In the genomic region with DNA sequence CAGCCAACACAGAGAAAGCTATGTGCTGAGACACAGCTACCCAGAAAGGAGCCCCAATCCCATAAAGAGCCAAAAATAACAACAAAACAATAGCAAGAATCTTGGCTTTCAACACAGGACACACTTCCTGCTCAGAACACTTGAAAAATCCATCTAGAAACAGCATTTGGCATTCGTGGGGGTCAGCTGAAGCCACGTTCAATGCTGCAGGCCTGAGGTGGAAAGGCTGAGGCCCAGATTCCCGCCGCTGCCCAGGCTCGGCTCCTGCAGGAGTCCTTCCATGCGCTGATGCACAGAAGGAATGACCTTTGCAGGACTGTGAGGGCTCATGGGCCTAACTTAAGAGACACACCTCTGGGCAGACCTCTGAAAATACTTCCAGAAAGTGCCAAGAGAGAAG, we compare ENCODE assay signal across 9 mouse cellular contexts.
DNase-seq lines count a peak whose midpoint lies in the region; ATAC-seq lines count a peak whose summit lies in the region.
"Had no signal": no experiment of that assay in that cellular context is flagged by ENCODE, and none has a peak within 500 bp of the region (broad histone marks: within the 10 kb centered on the region; RNA-seq: fewer than 3 reads in every experiment).

No protein-coding gene starts in this region.

- H3K27me3 ChIP-seq in lung, embryonic 16.5 days (ENCODE audit: control insufficient read depth, insufficient read depth, low read depth, low read length), result no peaks in the 10 kb centered on the region

- no peaks in the 10 kb centered on the region for H3K36me3 ChIP-seq in lung, embryonic 16.5 days (ENCODE audit: control insufficient read depth, insufficient read depth, low read length)

- peak overlapping the region; percentile 14; the same call in 1 of the 2 replicates for H3K27ac ChIP-seq in lung, embryonic 16.5 days (ENCODE audit: low read length)

- H3K4me2 ChIP-seq in lung, embryonic 16.5 days (ENCODE audit: low read depth, low read length), result no peak overlapping the region

- no peak overlapping the region for H3K4me3 ChIP-seq in lung, embryonic 16.5 days (ENCODE audit: low read length)

- DNase-seq in adrenal gland, adult (ENCODE audit: inconsistent age in 2 of 2, low spot score in 1 of 2), result peak; percentile 30 to 58
- DNase-seq in adrenal gland, postnatal 25 days, result no peak
- no peak for DNase-seq in lung, postnatal 4 days
- DNase-seq in heart, postnatal 10 days, result peak; percentile 56 to 61
- peak; percentile 53 to 72 for DNase-seq in kidney, postnatal 4 days
- no peak for DNase-seq in urinary bladder, adult 2 months (ENCODE audit: low spot score)
- DNase-seq: cerebellum, adult 18-20 months had no signal

- WGBS in lung, embryonic 16.5 days, result 51% methylated on average over 6 of the region's 6 CpGs

- no peaks in the 10 kb centered on the region for H3K9me3 ChIP-seq in lung, embryonic 16.5 days (ENCODE audit: control insufficient read depth, low read length)

- H3K4me1 ChIP-seq in lung, embryonic 16.5 days (replicated peaks; ENCODE audit: control insufficient read depth, insufficient read depth, low read length), result peaks cover 10% of the 10 kb centered on the region; the same call in 1 of the 2 replicates

- H3K9ac ChIP-seq in lung, embryonic 16.5 days (ENCODE audit: low read length), result no peak overlapping the region

- intact Hi-C loops in heart, postnatal 10 days (cut with DNase I), result loop anchor here (5.0 kb wide), 2 partner anchors 80 to 115 kb away; no protein-coding TSS in a partner anchor

- peak; percentile 26 for ATAC-seq in lung, embryonic 16.5 days (ENCODE audit: low read depth)
- no peak for ATAC-seq in erythroblast, adult 5-6 weeks (replicated peaks; ENCODE audit: low FRiP score, poor library complexity, severe bottlenecking)

Comparison
In these comparisons a context has a peak if more than half of its experiments do, and no peak if none do; other contexts are left out.
1. DNase-seq: peak in adrenal gland, adult (2 of 2), heart, postnatal 10 days (2 of 2) and kidney, postnatal 4 days (2 of 2); none in adrenal gland, postnatal 25 days (single experiment), lung, postnatal 4 days (0 of 2) and urinary bladder, adult 2 months (single experiment).